Mouse (Mus musculus): ENCODE results near the gene Nup214.

The Nup214 gene

DNA sequence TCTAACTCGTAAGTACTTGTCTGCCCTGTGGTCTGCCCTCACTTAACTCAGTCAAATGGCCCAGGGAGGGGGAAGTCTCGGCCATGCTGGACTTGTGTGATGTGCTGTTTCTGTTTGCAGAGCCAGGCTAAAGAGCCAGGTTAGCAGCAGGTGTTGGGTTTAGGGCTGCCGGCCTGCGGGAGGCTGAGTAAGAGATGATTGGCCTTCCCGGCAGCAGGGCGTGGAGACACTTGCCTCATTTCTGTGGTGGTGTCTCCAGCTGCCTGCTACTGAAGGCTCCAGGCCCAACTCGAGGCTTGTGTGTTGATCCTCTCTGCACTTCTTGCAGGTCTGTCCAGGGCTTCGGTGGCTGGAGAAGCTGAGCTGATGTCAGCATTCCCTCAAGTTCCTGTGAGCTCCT is 77.6 kb downstream of the Nup214 start:
- ChIA-PET CTCF (no interaction called here), POLR2A (interaction anchor here in 1 of 4 experiments (1.4 to 2.5 kb wide), 2 partner anchors 13 to 44 kb away, joined by 4 to 7 read pairs; no protein-coding TSS in a partner anchor)

DNA sequence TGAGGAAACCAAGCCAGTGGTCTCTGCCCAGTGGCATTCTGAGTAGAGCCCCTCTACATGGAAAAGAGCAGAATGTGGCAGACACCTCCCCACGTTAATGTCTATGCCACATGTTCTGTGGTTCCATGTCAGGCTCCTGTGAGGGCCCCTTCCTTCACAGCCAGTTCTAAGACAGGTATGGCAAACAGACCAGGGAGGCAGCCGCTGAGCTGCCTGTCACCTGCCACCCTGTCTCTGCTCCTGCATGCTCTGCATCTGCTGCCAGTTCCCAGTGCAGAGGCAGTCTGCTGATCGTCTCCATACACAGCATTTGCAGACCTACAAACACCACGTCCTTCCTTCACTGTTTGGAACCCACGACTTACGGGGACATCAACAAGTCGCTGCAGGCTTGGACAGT is 78.2 kb downstream of the Nup214 start:
- ChIA-PET POLR2A (interaction anchor here in 1 of 4 experiments (0.9 to 2.5 kb wide), 3 partner anchors 14 to 49 kb away, joined by 4 to 7 read pairs (median 5); no protein-coding TSS in a partner anchor), CTCF (no interaction called here)

DNA sequence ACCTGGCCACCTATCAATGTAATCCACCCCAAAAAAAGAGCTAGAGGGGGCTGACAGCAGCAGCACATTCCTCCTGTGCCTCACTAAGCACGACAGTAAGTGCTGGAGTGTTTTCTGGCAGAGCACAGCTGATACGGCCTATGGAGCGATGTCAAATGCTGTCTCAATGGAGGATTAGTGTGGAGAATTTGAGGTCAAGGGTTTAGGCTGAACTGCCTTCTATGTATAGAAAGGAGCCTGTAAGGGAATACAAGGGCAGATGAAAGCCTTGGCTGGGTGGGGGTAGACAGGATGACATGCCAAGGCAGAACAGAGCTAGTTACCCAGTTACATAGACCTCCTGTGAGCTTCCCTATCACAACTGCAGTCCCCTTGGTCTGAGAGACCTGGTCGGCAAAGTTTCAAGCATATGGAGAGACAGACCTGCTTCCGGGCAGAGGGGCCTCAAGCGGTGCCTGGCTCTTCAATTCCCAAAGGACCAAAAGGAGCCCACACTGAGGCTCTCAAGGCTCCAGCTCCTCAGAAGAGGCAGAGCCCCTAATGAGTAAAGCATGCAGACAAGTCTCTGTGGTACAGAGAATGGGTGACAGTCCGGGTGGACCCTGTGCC is 81.2 kb downstream of the Nup214 start:
- ChIA-PET CTCF (interaction anchor here in 1 of 4 experiments (0.8 kb wide), 1 partner anchor 79 kb away, joined by 3 read pairs; no protein-coding TSS in a partner anchor), POLR2A (interaction anchor here in 2 of 4 experiments (0.9 to 2.0 kb wide), 7 partner anchors 12 to 85 kb away, joined by 3 to 6 read pairs (median 3); partner anchors contain the start of gene Plpp7 (in 1 of the 2))

DNA sequence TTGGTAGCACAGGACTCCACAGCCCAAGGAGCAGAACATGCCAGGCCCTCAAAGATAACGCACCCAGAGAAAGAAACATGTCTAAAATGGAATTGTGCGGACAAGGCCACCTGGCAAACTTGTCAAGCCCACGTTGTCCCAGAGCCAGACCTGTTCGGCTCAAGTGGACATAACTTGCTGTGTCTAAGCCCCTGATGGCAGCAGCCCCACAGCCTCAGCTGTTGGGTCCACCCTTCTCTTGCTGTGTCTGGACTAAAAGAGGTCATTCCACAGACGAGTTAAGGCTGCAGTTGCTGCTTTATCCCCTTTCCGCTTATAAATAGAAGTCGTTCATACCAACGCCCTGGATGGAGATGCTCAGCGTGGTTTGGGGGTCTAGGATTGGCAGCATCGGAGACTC is 82.3 kb downstream of the Nup214 start:
- POLR2A ChIA-PET: no interaction called here
- CTCF ChIA-PET: no interaction called here

DNA sequence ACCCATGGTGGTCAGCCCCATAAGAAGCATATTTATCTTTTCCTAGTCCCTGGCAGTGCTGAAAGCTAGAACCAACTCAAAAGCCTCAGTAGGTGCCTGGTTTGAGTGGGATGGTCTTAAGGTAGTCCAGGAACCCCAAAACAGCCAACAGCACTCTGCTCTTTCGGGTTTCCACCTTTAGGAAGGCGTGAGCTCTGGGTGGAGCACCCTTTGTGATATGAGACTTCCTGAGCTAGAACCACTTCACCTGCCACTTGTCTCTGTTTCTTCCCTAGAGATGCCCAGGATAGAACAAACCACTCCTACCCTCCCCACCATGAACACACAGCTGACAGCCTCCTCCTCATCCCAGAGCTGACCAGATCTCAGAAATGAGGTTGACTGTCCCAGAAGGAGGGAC is 83.1 kb downstream of the Nup214 start:
- POLR2A ChIA-PET: interaction anchor here in 2 of 4 experiments (0.6 to 1.7 kb wide), 5 partner anchors 14 to 49 kb away, joined by 3 to 5 read pairs (median 3); no protein-coding TSS in a partner anchor
- CTCF ChIA-PET: interaction anchor here in 1 of 4 experiments (0.6 kb wide), 1 partner anchor 234 kb away, joined by 3 read pairs; no protein-coding TSS in a partner anchor

DNA sequence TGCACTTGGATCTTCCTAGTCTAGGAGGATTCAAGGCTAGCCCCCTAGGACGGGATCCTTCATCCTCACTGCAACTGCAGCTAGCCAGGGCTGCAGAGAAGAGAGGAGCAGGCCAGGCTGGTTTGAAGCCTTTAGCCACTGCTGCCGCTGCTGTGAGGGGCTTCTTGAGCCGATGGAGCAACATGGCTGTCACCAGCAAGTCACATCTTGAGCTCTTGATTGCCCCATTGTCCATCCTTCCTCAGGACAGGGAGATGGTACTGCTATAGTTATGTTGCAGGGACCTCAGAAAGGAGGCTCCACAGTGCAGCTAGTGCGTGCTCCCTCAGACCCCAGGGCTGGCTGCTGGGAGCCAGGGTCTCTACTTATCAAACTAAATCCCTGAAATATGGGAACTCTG is 83.6 kb downstream of the Nup214 start:
- ChIA-PET CTCF (interaction anchor here in 2 of 4 experiments (0.6 kb wide), 2 partner anchors 93 to 235 kb away, joined by 3 read pairs; no protein-coding TSS in a partner anchor), POLR2A (interaction anchor here in 2 of 4 experiments (0.6 to 1.7 kb wide), 5 partner anchors 14 to 50 kb away, joined by 3 to 5 read pairs (median 3); no protein-coding TSS in a partner anchor)

DNA sequence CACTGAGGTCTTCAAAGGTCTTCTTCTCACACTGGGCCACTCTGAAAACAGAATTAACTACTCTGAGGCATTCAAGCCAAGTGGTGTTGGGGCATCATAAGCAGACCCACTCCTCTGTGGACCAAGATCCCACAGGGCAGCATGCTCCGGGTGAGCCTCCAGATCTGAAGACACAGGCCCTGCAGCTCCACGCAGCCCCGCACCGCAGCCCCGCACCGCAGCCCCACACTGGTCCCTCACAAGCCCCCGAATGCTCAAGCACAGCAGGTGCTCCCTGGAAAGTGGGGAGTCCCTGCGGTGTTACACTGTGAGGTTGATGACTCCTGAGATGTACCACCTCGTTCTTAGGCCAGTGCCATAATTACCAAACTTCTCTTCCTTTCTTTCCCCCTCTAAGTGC is 84.0 kb downstream of the Nup214 start:
- ChIA-PET POLR2A (interaction anchor here in 2 of 4 experiments (0.6 to 1.7 kb wide), 8 partner anchors 13 to 382 kb away, joined by 3 to 5 read pairs (median 3); partner anchors contain the start of gene Nup214 (in 1 of the 2)), CTCF (interaction anchor here in 2 of 4 experiments (0.6 kb wide), 2 partner anchors 8 to 93 kb away, joined by 3 read pairs; no protein-coding TSS in a partner anchor)

DNA sequence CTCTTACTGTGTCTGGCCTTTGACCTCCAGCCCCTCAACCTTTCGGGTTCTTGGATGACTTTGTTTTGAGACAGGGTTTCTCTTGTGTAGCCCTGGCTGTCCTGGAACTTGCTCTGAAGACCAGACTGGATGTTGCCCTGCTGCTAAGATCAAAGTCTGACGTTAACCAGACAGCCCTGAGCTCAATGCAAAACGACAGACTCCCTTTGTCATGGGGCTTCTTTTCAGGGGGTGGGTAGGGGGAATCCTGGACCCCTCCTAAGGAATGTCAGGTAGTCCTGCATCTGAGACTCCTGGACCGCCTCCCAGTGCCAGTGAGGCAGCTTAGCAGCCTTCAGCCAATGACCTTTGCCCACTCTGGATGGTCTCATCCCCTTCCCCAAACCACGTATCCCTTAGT is 84.5 kb downstream of the Nup214 start:
- CTCF ChIA-PET: interaction anchor here in 1 of 4 experiments (0.6 to 1.0 kb wide), 2 partner anchors 9 to 224 kb away, joined by 3 to 4 read pairs; no protein-coding TSS in a partner anchor
- POLR2A ChIA-PET: interaction anchor here in 2 of 4 experiments (0.6 to 1.3 kb wide), 9 partner anchors 10 to 425 kb away, joined by 3 to 8 read pairs (median 3); partner anchors contain the start of gene Nup214 (in 1 of the 2)

DNA sequence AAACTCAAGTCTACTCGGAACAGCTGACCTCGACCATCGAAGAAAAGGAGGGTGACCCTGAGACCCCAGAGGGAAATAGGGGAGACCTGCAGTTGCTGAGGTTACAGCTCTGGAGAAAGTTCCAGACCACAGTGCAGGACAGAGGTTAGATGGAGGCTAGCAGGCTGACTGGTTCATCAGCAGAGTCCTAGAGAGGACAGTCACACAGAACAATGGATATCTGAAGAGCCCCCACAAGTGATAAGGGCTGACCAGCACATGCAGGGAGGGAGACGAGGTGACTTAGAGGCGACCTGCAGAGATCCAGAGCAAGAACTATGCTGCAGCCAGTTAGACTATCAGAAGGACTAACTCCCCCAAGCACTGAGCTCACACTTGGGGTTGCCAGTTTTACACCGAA is 85.4 kb downstream of the Nup214 start:
- POLR2A ChIA-PET: interaction anchor here in 2 of 4 experiments (0.5 to 1.6 kb wide), 10 partner anchors 8 to 488 kb away, joined by 3 to 8 read pairs (median 3); partner anchors contain the start of gene Nup214 (in 1 of the 2)

DNA sequence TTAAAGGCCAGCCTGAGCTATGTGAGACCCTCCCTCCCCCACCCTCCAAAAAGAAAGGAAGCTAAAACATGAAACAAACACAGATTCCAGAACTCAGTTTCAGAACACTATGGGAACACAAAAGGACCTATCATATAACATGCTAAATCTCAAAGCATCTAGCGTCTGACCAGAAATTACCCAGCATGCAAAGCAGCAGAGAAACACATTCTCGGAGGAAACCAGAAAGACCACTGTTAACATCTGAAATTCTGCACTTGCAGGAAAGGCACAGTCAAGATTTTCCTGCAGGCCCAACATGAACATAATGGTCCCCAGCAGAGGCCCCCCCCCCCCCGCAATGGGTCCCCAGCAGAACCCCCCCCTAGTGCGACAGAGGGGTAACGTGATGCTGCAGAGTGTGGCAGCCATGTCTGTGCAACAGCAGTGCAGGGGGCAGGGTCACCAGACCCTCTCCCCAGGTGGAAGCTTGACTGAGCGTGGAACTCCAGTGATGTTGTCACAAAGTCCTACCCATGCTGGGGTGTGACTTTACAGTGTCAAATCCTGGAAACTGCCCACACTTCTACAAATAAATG is 86.1 kb downstream of the Nup214 start:
- ChIA-PET POLR2A (interaction anchor here in 2 of 4 experiments (0.6 to 1.6 kb wide), 4 partner anchors 8 to 489 kb away, joined by 3 to 5 read pairs (median 4); no protein-coding TSS in a partner anchor), CTCF (interaction anchor here in 2 of 4 experiments (0.6 to 1.2 kb wide), 3 partner anchors 43 to 362 kb away, joined by 3 to 4 read pairs (median 4); no protein-coding TSS in a partner anchor)

More for the DNA sequence above, 85.4 kb downstream of the Nup214 start:
- CTCF ChIA-PET: interaction anchor here in 2 of 4 experiments (0.6 to 1.2 kb wide), 3 partner anchors 39 to 223 kb away, joined by 3 to 4 read pairs (median 4); no protein-coding TSS in a partner anchor

DNA sequence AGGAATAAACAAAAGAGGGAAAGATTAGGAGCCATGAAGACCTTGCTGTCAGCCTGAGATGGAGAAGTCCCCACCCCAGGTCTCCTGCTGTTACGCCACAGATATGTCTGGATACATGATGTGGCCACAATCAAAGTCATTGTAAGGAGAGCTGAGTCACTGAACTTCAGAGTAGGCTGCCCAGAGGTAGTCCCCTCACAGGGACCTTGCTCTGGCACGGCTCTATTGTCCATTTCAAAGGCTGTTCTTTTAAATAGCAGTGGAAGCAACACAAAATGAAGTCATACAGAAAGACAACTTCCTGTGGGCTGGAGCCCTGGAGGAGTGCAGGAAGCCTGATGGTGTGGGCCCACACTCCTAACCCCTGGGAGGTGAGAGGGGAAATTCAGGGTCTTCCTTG is 87.0 kb downstream of the Nup214 start:
- ChIA-PET POLR2A (interaction anchor here in 1 of 4 experiments (1.3 kb wide), 1 partner anchor 167 kb away, joined by 3 read pairs; no protein-coding TSS in a partner anchor), CTCF (interaction anchor here in 1 of 4 experiments (0.6 kb wide), 1 partner anchor 68 kb away, joined by 4 read pairs; no protein-coding TSS in a partner anchor)

DNA sequence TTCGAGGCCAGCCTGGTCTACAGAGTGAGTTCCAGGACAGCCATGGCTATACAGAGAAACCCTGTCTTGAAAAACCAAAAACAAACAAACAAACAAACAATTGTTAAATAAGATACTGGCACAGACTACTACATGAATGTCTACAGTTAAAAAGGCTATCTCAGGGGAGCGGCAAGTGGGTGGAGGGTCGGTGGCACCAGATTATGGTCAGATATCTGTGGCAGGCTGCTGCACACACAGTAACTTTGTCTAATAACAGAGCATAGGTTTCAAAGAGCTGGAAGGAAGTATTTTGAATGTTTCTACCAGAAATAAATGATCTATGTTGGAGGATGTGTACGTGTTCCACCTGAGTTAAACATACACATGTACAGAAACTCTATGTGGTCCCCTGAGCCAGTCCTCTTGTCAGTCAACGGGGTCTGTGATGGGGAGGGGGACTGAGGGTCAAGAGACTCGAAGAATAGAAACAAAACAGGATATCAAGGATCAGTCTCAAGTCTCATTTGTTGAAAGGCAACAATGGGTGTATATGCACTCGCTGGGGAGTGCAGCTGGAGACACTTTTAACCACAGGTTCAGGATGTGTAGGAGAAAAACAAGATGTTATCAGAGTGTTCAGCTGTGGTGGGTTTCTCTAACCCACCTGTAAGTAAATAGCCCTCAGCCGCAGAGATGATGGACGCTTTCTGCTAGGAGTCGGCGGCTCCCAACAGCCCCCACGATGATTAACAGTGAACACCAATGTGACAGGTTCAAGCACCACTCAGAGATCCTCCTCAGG is 87.7 kb downstream of the Nup214 start:
- ChIA-PET CTCF (no interaction called here), POLR2A (interaction anchor here in 1 of 4 experiments (1.3 kb wide), 1 partner anchor 168 kb away, joined by 3 read pairs; no protein-coding TSS in a partner anchor)

DNA sequence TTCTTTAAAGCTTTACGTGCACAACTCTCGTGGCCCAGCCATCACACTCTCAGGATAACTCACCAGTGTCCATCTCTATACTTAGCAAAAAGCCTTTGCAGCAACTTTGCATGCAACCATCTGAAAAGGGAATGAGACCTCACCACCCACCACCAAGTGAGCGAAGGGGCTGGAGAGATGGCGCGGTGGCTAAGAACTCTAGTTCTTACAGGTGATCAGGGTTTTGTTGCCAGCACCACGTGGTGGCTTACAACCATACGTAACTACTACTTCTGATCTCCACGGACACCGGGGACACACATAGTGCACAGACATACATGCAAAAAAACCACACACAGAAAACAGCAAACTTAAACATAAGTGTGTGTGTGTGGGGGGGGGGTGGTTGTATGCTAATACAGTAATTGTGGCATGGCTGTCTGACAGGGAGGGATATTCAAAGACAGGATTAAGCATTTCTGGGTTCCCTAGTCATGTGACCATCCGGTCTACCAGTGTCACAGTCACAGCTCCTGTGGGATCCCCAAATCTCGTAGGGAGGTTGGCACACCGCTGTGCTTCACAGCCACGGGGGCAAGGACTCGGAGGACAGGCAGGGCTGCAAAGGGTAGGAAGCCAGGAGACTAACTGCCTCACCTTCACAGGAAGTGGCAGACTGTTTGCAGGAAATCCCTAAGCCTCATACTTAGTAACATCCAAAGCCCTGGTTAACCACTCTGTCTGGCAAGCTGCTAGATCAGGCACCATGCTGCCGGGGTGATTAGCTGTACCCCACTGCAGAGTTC is 88.6 kb downstream of the Nup214 start:
- ChIA-PET CTCF (no interaction called here), POLR2A (interaction anchor here in 3 of 4 experiments (0.6 to 2.9 kb wide), 4 partner anchors 10 to 124 kb away, joined by 3 to 9 read pairs (median 6); no protein-coding TSS in a partner anchor)

DNA sequence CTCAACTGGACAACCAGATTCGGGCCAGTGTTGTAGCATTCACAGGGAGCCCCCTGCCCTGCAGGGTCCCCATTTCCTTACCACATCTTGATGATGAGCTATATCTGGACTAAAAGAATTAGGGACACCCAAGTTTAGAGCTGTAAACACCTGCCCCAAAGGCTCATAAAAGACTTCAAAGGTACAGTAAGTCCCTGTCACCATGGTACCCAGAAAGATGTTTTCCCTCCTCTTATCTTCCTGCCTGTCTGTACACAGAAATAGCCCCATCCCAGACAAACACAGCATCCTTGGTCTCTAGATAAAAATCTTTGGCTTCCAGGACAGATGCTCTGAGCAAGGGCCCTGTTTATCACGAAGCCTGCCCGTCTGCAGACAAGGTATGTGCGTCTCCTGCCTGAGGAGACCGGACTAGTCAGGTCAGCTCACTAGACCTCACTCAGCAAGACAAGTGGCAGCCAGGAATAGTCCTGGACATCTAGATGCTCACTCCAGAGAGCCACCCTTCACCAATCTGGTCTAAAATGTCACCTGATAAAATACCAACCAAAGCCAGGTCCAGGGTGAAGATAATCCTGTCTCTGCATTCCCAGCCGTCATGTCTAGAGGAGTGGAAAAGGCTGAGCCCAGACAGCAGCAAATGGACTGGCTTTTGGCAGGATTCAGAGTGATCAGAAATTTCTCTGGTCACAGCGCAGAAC is 89.4 kb downstream of the Nup214 start:
- CTCF ChIA-PET: interaction anchor here in 2 of 4 experiments (0.5 to 0.6 kb wide), 2 partner anchors 41 to 219 kb away, joined by 3 read pairs; no protein-coding TSS in a partner anchor
- POLR2A ChIA-PET: interaction anchor here in 3 of 4 experiments (0.6 to 2.9 kb wide), 9 partner anchors 9 to 124 kb away, joined by 3 to 9 read pairs (median 3); no protein-coding TSS in a partner anchor

DNA sequence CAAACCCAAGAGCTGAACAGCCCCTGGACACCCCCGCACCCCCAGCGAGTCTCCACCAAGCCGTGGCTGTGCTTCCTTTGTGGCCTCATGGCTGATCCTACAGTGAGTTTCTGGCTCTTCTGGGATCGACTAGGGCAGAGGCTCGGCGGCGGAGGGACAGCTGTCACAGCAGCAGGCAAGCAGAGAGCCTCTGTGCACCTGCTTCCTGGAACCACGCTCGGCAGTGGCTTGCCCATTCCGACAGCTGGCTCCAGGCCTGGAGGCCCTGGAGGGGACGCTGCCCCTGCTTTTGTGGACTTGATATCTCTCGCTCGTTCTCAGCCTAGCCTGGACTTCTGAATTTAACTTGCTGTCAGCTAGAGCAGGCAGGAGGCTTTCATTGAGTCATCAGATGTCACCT is 90.7 kb downstream of the Nup214 start:
- ChIA-PET POLR2A (interaction anchor here in 2 of 4 experiments (0.6 to 2.9 kb wide), 7 partner anchors 9 to 123 kb away, joined by 3 to 9 read pairs (median 4); partner anchors contain the start of gene Nup214 (in 1 of the 2)), CTCF (interaction anchor here in 2 of 4 experiments (0.6 to 1.1 kb wide), 3 partner anchors 15 to 485 kb away, joined by 3 to 9 read pairs (median 5); no protein-coding TSS in a partner anchor)

DNA sequence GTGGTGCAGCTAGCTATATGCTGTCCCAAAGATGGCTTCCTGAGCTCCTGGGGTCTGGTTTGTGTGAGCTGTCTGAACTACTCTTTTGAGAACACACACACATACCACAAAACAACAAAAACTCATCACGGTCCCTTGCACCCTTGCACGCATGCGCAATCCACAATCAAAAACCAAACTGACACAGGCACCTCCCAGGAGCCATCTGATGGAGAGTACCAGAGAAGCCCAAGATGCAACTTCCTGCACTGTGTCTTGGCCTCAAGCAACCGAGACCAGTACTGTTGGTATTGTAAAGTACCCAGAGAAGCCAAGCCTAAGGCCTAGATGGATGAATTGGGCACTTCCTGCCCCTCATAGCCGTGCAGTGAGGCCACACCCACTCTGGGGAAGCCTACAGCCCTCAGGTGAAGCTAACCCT is 91.1 kb downstream of the Nup214 start:
- CTCF ChIA-PET: interaction anchor here in 2 of 4 experiments (0.6 to 1.1 kb wide), 2 partner anchors 15 to 485 kb away, joined by 3 to 5 read pairs; no protein-coding TSS in a partner anchor
- POLR2A ChIA-PET: interaction anchor here in 1 of 4 experiments (0.6 to 2.9 kb wide), 4 partner anchors 9 to 91 kb away, joined by 3 to 9 read pairs (median 4); partner anchors contain the start of gene Nup214

All from embryonic stem cell, embryonic (primary cell).